Mouse (Mus musculus) bone marrow macrophage, adult 2 months (primary cell): ENCODE data around the gene Tll2.

ENCODE experiments used
- CTCF ChIP-seq: IDR thresholded peaks from 2 replicates; pipeline ENCODE4 v1.5.1; 2012; ENCODE audit warnings: low read depth, mild to moderate bottlenecking, low read length, moderate library complexity
- POLR2A ChIP-seq: IDR thresholded peaks from 2 replicates; pipeline ENCODE4 v1.6.1; 2012; ENCODE audit warnings: mild to moderate bottlenecking, low read depth, low read length, borderline replicate concordance

DNA sequence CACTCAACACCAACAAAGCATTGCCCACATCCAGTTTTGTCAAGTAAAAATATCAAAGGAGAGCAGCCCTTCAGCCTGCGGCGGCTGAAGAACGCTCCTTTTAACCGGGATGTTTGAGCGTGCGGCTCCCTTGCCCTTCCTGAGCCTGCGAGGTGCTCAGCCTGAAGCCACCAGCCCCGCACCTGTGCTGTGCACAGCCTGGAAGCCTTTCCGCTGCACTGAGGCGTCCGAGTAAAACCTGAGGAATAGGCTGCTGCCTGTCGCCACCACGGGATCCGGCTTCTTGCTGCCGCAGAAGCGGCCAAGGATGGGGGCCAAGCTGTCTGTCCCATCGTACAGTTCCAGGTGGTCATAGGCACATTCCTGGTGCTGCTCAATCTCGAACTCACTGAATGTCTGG, 118.1 kb downstream of the Tll2 start:
- TF ChIP-seq POLR2A (no peak), CTCF (no peak)
